Mouse (Mus musculus): ENCODE measurements around the gene Cntnap4. TPM values are rescaled to one million over a fixed set of nuclear protein-coding genes. Genes with fewer than 3 reads are reported as not detected.
"Not testable (repeated sequence)": the region's sequence is repeated elsewhere in the genome, so short reads cannot be mapped to it uniquely, and the experiment has no call there.

Gene Cntnap4
- polyA plus RNA-seq, 2 experiments from 2014 or later, result not detected

DNA sequence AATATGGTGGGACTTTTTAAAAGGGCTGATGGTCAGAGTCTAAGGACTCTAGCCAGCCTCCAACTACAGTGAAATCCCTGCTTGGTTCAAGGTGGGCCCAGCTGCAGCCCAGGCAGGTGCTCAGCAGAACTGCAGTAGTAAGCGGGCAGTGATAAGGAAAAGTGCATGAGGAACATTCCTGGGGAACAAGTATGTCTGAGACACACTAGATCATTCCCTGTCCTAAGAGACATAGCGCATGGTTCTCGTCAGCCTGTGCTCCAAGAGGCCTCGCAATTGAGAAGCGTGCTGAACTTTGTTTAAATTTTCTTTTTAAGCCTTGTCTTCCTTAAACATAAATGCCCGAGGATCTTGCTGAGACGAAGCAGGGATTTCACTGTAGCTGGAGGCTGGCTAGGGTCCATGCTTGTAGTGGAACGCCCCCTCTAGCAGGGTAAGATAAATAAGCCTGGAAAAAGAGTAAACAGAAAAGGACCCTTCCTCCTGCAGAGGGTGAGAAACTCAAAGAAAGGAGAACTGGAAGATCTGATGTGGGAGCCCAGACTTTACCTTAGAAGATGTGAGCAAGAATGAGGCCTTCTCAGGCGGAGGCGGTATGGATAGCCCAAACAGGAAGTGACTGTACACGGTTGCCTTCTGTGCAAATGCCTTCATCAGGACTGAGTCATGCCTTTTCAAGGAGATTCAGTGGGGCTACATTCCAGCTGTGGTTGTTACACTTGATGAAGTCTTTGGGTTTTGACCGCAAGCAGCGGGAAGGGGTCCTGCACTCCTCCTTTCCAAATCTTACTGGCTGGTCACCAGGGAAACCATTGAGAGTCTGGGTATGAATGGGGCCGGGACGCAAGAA, 161.0 kb downstream of the Cntnap4 start:
- no peak for ATAC-seq

DNA sequence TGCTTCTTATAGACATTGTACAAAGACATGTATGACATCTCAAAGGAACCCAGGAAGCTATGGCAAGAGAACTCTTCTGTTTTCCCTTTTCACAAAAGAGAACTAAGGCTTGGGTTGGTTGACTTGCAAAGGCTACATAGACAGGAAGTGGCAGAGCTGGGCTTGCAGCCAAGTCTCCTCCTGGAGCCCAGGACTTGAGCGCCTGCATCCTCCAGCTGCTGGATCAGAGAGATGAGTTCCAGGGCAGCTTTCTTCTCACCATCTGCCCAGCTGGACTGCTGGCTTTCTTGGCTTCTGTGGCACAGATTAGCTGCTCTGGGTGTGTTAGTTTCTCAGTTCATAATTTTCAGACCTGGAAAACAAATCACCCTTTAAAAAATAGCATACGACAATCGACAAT, 165.7 kb downstream of the Cntnap4 start:
- ATAC-seq, result no peak

DNA sequence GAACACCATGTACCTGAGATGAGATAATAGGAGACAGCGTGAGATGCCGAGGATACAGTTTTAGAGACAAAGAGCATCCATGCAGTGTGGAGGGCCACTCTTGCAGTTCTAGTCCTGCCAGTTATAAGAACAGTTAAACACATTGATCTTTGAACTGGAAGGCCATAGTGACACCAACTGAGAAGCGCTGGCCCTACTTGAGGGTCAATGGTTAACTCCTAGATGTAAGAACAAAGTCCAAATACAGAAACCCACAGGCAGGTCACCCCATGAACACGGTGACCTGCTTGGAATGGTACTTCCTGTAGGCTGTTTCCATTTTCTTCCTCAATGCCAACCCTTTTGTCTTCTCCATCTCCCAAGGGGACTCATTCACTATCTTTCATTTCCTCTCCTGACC, 173.5 kb downstream of the Cntnap4 start:
- ATAC-seq, result no peak

DNA sequence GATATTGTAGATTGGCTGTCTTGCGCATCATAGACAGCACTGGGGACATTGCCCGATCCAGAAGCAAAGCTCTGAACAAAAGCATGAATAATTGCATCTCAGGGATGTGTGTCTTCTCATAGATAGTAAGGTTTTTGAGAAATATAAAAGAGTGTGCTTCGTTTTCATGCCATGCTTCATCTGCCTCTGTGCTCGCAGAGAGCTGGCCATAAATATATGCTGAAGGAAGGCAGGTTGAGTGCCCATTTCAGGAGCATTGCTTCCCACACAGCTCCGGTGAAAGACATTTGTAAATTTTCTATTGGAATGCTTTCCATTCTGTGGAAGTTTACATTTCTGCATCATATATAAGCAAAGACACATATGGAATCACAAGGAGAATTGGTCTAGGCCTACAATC, 177.5 kb downstream of the Cntnap4 start:
- ATAC-seq, result no peak

DNA sequence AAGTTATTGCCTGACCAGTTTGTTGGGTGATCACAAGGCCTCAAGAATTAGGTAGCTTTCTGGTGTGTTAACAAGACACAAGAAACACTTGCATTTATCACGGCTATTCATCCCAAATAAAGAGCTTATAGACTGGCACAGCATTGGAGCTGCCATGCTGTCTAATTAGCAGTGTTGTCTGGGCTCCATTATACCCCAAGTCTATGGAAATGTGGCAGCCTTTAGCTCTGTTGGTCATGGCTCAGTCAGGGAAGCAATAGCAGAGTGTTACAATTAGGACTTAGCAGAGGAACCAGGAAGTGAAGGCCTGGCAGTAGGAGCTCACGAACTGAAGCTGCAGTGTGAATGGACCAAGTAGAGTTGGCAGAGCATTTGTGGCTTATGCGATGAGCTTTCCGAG, 185.3 kb downstream of the Cntnap4 start:
- no peak for ATAC-seq

DNA sequence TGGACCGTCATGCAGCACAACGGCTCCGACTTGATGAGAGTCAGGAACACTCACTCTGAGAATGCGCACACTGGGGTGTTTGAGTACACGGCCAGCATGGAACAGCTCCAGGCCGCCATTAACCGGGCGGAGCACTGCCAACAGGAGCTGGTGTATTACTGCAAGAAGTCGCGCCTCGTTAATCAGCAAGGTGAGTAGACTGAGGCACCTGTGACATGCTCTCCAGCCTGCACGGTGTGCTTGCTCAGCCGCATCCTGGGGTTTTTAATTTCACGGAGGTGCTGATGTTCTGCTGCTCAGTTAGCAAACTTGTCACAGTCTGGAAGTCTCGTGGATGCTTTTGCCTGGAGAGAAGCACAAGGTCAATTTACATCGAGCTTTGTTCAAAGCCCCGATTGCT, 233.2 kb downstream of the Cntnap4 start:
- ATAC-seq, result no peak

DNA sequence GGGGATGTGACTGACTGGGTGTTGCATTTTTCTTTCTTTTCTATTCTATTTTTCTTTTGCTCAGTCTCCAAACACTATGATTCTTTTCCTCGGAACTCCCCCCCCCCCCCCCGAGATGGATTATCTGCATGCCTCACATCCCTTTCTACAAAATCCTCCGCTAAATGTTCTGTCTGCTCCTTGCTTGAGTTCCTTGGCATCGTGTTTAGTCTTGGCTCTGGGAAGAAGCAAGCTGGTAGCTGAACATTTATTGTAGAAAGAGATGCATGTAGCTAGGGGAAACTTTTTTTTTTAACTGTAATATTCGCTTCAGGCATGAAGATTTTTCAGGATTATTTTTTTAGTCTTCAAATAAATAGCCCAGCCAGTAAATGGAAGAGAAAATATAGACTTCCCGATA, 239.5 kb downstream of the Cntnap4 start:
- no peak for ATAC-seq

DNA sequence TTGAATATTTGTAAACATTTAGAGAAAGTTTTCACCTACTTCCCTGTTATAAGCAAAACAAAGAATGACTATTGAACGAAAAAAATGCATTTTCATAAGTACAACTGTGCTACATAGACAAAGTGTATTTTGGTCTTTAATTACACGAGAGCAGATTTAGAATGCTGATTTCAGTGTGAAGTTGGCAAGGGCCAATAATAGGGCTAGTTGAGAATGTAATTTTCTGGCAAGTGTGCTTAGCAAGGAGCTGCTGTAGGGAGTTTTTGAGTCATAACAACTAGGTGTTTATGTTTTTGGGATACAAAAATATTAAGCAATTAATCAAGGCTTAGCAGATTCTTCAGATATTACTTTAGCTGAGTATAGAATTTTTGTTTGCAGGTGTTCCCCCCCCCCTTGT, 271.2 kb downstream of the Cntnap4 start:
- ATAC-seq, result no peak

DNA sequence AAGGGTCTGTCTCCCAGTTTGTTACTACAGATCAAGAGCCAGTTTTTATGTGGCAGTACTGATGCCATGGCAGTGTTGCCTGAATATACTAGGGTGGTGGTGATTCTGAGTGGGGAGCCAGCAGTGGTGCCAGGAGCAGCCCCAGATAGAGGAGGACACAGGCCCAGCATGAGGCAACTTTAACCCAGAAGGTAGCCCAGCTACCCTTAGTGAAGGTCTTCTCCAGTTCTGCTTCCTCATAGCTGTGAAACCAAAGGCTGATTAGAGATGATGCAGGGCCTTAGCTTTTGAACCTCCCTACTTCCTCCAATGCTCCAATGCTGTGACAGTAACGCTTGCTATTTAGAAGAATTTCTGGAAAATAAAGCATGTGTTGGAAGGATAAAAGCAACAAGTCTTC, 279.7 kb downstream of the Cntnap4 start:
- ATAC-seq, result not testable (repeated sequence)

DNA sequence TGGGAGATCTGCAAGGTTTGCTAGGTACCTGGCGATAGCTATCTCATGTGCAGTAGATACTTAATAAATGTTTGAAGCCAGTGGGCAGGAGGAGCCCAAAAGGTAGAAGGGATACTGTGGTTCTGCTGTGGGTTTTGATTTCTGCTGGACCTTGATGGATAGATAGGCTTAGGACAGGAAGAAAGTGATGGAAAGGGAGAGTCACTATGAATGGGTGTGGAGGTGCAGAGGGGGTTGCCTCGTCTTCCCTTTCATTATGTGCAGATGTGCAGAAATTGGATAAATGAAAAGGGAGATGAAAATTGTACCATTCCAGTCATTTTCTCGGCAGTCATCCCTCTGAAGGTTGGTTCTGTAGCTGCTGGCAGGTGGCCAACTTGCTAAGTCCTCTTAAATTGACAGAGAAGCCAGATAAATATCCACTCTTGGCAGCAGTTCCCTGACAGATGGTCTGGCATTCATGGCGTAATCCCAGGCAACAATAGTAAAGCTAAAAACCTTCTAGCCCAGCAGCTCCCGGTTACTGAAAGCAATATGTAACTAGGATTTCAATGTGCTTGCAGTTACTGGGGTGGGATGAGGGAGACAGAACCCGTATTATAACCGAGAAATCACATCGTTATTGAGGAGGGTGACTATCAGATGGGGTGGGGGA, 336.7 kb downstream of the Cntnap4 start:
- ATAC-seq, result no peak

DNA sequence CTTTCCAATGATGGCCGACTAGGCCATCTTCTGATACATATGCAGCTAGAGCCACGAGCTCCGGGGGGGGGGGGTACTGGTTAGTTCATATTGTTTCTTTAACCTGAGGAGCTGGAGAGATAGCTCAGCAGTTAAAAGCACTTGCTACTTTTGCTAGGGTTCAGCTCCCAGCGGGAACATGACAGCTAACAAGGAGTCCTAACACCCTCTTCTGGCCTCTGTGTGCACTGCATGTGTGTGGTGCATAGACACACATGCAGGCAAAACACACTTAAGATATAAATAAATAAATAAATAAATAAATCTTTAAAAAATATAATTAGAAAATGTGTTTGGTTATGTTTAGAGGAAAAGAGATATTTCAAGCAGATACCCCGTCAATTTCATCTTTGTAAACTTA, 339.7 kb downstream of the Cntnap4 start:
- no peak for ATAC-seq

DNA sequence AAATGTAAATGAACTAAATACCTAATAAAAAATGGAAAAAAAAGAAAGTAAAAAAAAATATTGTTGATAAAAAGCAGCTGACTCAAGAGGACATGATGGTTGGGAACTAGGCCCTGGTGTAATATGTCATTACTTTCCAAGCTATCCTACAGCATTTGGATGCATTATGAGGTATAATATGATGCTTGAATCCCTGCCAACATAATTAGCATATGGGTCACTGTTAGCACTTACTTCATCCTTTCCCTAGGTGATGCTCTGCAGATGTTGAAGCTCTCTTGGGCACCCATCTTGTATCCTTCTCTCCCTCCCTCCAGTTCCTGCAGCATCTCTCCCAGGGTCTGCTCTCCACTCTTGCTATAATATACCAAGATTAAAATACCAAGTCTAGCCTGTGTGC, 341.6 kb downstream of the Cntnap4 start:
- no peak for ATAC-seq

DNA sequence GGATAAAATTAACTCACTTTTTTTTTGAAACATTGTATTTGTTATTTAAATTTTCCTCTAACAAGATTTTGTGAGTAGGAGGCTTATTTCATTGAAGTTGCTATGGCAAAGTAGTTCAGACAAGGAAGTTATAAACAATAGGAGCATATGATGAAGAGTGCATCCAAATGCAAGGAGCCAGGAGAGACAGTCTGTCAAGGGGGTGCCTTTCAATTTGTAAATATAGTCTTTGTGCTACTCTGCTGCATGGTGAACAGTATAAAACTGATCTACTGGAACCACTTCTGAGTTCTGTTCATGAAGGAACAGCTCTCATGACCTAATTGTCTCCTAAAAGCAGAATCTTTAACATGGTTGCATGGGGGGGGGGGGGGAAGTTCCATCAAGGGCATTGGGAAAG, 352.3 kb downstream of the Cntnap4 start:
- ATAC-seq, result no peak

DNA sequence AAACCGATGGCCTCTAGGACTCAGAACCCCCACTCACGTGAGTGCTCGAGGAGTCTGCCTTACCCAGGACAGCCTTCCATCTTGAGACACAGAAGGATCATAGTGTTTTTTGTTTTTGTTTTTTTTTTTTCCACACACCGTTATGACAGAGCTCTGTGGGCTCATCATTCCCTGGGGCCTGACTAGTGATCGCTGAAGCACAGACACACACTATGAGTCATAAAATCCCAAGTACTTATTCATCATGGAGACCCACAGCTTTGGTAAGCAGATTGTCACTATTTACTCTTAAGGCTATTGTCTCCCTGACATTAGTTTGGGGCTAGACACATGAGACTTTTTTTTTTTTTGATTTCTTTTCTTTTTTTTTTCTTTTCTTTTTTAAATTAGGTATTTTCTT, 352.9 kb downstream of the Cntnap4 start:
- no peak for ATAC-seq

Data from CD4-positive, CD25-positive, alpha-beta regulatory T cell, adult 4 months (primary cell).